Mouse (Mus musculus) C2C12 (cell line): ENCODE data around the gene Elmo3.

ENCODE experiments used
- CEBPB ChIP-seq: IDR thresholded peaks from one replicate; pipeline ENCODE4 v1.6.1; 2011; ENCODE audit warnings: low read depth, mild to moderate bottlenecking, control low read depth, moderate library complexity
- CTCF ChIP-seq: IDR thresholded peaks from one replicate; pipeline ENCODE4 v1.5.1; 2011; ENCODE audit not compliant: control insufficient read depth, insufficient read depth, insufficient read length

DNA sequence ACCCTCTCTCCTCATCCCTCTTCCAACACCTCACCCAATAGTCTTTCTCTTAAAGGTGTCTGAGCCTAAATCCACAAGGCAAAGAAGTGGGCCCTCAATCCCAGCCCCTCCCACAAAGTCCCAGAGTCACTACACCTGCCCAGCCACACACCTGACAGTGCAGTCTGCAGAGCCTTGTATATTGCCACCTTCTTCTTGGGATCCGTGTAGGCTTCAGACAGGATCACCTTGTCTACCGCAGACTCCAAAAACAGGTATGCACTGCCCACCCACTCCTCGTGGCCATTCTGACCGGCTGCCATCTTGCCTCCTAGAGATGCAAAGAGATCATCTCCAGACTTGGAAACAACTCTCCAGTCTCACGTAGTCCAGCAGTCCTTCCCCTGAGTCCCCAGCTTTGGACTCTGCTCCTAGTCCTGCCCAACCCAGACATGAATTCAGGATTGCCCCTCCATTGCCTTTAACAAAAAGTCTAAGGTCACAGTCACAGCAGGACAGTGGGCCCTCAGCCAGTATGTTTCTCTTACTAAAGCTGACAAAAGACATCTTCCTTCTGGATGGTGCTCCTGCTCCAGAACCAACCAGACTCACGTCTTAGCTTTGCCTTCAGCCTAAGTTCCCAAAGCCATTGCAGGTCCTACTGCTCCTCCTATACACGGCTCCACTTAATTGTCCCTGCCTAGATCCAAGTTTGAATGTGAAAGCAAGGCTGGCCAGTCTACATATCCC is 44.9 kb upstream of the Elmo3 start:
- TF ChIP-seq CTCF (no peak), CEBPB (no peak)
